Mouse (Mus musculus): ENCODE measurements at regions not wholly inside any gene's neighbourhood (a gene's known extent, or its start where the extent isn't known, plus 50 kb on each side); places are given as distances from the start of the nearest gene placed in this dataset.

- no peak for DNase-seq (ENCODE audit: low read depth)
Measured at GRCm38 (mm10) chr1:151045334-151045733, 52.1 kb upstream of the Hmcn1 start.

- DNase-seq (ENCODE audit: low read depth): no peak
Measured at GRCm38 (mm10) chr1:151046626-151047025, 53.4 kb upstream of the Hmcn1 start.

DNA sequence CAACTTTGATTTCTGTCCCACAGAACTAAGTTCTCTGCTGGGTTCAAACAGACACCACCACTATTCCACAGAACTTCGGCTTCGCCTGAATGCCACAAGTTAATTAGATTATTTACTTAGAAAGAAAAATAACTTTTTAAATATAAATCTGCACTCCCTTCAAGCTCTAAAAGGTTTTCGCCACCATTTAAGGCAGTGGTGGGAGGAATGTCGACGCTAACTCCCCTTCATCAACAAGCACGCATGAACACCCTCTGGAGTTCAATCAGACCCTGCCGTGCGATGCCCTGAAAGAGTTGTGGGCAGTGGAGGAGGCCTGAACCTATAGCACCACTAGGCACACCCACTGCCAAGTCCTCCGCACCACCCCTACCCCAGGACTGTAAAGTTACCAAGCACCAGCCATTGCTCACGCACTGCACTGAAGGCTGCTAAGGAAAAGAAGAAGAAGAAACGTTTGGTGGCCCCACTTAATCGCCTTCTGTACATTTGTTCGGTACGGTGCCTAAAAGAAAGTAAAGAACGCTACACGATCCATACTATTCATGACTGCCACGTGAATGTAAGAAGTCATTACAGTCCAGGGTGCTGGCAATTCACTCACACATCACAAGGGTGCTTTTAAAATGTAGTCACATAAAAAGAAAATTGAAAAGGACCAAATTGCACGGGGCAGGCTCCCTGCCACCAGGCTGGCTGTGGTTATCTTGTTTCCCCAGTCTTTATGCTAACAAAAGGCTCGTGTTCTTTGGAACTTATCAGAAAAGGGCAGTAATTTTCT, 56.7 kb upstream of the Hmcn1 start:
- DNase-seq (ENCODE audit: low read depth): no peak

DNA sequence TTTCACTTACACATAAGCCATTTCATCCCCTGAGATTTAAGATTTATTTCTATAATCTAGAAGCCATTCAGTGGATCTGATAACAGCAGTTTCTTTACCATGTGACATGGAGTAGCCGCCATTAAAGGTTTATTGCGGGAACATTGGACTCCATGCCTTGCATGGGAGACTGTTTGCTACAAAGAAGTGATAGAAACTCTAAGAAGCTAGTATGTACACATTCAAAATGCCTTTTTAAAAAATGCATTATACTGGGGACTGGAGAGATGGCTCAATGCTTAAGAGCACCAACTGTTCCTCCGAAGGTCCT, 57.2 kb upstream of the Hmcn1 start:
- no peak for DNase-seq (ENCODE audit: low read depth)

GRCm38 (mm10) chr1:151053268-151053667, 60.0 kb upstream of the Hmcn1 start:
- no peak for DNase-seq (ENCODE audit: low read depth)

GRCm38 (mm10) chr1:151055396-151055795, 62.2 kb upstream of the Hmcn1 start:
- DNase-seq (ENCODE audit: low read depth): no peak

DNA sequence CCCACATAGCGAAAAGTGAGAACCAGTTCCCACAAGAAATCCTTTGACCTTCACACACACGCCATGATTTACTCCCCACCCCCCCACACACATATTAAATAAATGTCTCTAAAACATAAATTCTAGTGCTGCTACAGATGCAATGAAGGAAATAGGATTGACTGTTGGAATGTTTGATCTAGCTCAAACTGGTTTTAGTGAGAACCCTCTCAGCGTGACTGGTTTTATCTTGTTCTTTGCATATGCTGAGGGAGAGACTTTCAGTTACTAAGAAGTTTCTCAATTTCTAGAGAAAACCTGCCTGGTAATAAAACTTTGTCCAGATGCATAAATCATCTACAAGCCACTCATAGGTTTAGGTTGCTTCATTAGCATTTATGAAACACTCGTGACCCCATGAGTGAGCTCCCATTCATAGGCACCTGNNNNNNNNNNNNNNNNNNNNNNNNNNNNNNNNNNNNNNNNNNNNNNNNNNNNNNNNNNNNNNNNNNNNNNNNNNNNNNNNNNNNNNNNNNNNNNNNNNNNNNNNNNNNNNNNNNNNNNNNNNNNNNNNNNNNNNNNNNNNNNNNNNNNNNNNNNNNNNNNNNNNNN, 66.4 kb upstream of the Hmcn1 start:
- no peak for DNase-seq (ENCODE audit: low read depth)

DNA sequence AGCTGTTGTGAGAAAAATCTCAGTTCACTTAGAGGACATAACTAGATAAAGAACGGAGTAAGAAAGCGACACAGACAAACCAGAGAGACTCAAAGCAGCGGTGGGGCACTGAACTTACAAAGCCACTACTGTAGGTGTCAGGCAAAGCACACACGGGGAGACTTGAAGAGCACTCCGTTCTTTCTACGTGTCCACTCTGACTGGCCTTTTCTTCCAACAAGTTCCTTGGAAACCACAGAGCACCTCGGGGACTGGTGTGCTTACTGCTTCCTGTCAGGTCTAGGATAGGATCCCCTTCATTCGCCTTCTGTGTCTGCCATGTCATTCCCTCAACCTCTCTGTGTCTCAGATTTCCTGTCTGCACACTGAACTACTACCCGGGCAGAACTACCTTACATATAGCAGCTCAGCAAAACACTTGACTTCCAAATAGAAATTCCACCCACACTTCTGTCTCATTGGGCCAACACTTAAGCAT, 71.9 kb upstream of the Hmcn1 start:
- DNase-seq (ENCODE audit: low read depth): no peak

GRCm38 (mm10) chr1:151066379-151067128, 73.3 kb upstream of the Hmcn1 start:
- no peak for DNase-seq (ENCODE audit: low read depth)

GRCm38 (mm10) chr1:151074508-151075314, 81.5 kb upstream of the Hmcn1 start:
- DNase-seq (ENCODE audit: low read depth): no peak

DNA sequence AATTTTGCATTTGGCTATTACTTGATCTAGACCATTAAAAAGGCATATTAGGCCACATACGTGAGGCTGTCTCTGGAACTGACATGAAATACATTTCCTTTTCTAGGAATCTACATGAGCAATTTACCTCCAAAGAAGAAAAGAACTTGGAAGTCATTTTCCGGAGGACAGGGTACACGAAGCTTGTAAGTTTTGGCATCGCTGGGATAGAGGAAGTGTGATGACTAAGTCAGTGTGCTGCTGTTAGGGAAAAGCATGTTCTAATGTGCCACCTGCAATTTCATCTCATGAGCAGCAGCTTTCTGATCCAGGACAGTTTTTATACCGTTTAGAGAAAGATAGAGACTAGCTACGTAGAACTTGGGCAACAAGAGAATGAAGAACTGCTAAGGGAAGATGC, 82.3 kb upstream of the Hmcn1 start:
- DNase-seq (ENCODE audit: low read depth): no peak

- peak; percentile 81 for DNase-seq (ENCODE audit: low read depth)
Measured at GRCm38 (mm10) chr1:151078909-151079522, 85.8 kb upstream of the Hmcn1 start.

DNA sequence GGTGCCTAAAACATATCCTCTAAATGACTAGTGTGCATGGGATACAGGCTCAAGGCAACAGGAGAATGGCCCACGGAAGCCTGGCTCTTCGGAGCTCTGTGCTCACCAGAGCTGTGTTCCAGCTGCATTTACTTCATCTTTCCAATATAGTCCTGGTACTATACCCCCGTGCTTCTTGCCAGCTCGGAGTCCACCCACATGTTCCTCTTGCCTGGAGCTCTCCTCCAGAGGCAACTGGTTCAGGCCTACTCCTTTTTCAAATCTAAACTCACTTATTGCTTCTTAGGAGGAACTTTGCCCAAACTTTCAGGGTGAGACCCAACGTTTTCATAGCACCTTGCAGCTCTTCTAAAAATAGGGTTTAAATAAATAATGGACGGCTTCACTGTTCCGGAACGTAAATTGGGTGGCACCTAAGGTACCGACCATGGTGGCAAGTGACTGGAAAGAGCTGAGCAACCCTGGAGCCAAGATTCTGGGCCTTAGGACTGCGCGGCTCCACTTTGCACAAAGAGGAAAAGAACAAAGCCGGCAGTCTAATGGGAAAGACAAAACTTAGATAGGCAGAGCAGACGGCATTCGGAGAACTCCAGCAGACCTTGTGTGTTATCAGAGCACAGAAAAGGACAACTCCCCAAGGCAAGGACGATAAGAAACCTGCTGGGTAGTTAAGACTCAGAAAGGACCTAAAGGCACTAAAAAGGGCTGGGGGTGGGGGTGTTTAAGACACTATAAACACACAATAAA, 86.6 kb upstream of the Hmcn1 start:
- DNase-seq (ENCODE audit: low read depth): peak; percentile 79

GRCm38 (mm10) chr1:151080510-151080980, 87.3 kb upstream of the Hmcn1 start:
- DNase-seq (ENCODE audit: low read depth): no peak

DNA sequence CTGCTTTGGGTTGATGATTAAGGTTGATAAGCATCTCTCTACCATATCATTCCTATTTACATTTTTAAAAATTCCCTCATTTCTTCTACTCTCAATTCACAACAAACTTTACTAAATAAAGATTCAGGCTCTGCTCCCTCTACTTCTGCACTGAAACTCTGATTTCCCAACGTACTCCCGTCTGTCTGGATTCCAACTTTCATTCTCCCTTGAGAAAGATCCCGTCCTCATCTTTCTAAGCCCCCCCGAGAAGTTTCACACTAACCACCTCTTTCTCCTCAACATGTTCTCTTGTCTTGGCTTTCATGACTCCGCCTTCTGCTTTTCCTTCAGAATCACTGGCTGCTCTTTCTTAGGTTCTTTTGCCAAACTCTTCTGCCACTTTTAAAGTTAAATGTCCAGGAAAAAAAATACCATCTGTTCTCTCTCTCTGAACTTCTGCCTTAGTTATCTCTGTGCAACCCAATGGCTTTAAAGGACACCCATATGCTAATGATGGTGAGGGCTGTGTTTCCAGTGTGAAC, 89.3 kb upstream of the Hmcn1 start:
- DNase-seq (ENCODE audit: low read depth): no peak

DNA sequence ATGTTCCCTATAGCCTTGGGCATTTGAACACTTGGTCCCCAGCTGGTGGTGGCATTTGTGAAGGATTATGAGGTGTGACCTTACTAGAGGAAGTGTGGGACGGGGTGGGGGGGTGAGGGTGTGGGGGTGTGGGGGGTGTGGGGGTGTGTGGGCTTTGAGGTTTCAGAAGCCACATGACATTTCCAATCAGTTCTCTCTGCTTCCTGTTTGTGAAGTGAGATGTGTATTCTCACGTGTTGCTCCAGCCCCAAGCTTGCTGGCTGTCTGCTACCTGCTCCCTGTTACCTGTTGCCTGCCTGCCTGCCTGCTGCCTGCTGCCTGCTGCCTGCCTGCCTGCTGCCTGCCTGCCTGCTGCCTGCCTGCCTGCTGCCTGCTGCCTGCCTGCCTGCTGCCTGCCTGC, 90.6 kb upstream of the Hmcn1 start:
- no peak for DNase-seq (ENCODE audit: low read depth)

GRCm38 (mm10) chr1:151086111-151086859, 93.0 kb upstream of the Hmcn1 start:
- DNase-seq (ENCODE audit: low read depth): no peak

DNA sequence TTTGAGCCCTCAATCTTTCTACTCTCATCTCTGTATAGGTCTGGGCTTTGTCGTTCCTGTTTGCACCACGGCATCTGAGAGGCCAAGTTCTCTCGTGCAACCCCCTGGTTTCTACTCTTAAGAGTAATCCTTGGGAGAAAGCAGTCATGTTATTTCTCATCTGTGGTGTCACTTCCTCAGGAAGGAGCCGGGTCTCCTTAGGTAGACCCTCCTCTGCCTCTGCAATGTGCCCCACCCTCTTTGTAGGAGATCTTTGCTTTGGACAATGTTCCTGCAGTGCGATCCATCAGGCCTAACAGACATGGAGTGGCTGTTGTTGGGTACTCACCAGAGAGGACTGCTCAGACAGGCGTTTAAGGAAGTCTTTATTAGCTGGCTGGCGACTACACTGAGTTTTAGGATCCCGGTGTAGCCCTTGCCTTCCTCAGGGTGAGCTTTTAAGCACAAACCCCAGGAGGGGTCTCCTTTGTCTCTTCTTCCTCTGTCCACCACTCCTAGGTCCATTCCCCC, 94.0 kb upstream of the Hmcn1 start:
- no peak for DNase-seq (ENCODE audit: low read depth)

- no peak for DNase-seq (ENCODE audit: low read depth)
Measured at GRCm38 (mm10) chr1:151087811-151088511, 94.4 kb upstream of the Gm47985 start.
